In the genomic region with DNA sequence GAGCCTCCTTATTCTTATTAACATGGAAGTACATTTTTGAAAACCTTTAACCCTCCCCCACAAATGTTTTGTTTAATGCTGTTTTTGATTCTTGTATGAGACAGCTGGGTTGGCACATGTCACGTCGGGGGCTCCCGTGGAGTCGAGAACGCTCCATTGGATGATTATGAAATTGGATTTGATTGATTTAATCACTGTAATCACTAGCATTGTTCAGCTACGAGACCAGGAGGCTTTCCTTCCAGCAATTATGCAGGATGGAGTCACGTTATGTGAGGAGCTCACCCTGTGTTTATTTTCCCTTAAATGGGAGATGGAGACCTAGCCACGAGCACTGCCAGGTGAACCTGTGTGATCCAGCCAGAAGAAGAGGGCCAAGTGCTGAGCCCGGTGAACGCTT, we compare ENCODE assay signal across 9 mouse cellular contexts. TPM values are rescaled to one million over a fixed set of nuclear protein-coding genes. Genes with fewer than 3 reads are reported as not detected.
A peak's percentile ranks its signal among the peaks of the same experiment; 100 is the strongest.
DNase-seq lines count a peak whose midpoint lies in the region; ATAC-seq and TF ChIP-seq lines count a peak whose summit lies in the region.
"Had no signal": no experiment of that assay in that cellular context is flagged by ENCODE, and none has a peak within 500 bp of the region (broad histone marks: within the 10 kb centered on the region; RNA-seq: fewer than 3 reads in every experiment).

A gene (plus strand): TSS at position 357 of the 400 bp plus-strand sequence.

- H3K4me3 ChIP-seq in heart, embryonic 16.5 days (ENCODE audit: low read length), result no peak within 1 kb of the TSS
- no peak within 1 kb of the TSS for H3K4me3 ChIP-seq in bone marrow, adult 2 months (replicated peaks; ENCODE audit: control insufficient read depth, low read depth, low read length)
- H3K4me3 ChIP-seq in hindbrain, embryonic 13.5 days, result no peak within 1 kb of the TSS
- H3K4me3 ChIP-seq in megakaryocyte, embryonic 14.5 days (replicated peaks), result no peak within 1 kb of the TSS
- H3K4me3 ChIP-seq in kidney, embryonic 16.5 days (ENCODE audit: low read length), result no peak within 1 kb of the TSS

- TF ChIP-seq CTCF in bone marrow, adult 2 months (IDR thresholded peaks at IDR 0.05; ENCODE audit: control insufficient read depth, insufficient read depth, low read length), result no peak

- no peak within 1 kb of the TSS for H3K4me2 ChIP-seq in heart, embryonic 16.5 days (ENCODE audit: low read depth, low read length)
- H3K4me2 ChIP-seq in hindbrain, embryonic 13.5 days, result no peak within 1 kb of the TSS
- no peak within 1 kb of the TSS for H3K4me2 ChIP-seq in kidney, embryonic 16.5 days (replicated peaks; ENCODE audit: low read depth, low read length)

- no peak for TF ChIP-seq POLR2A in bone marrow, adult 2 months (IDR thresholded peaks at IDR 0.05; ENCODE audit: borderline replicate concordance, control insufficient read depth, low read depth, low read length)

- H3K36me3 ChIP-seq in heart, embryonic 16.5 days (ENCODE audit: control insufficient read depth, insufficient read depth), result no peaks in the 10 kb centered on the region
- no peaks in the 10 kb centered on the region for H3K36me3 ChIP-seq in hindbrain, embryonic 13.5 days
- H3K36me3 ChIP-seq in megakaryocyte, embryonic 14.5 days (replicated peaks; ENCODE audit: low read length), result peaks cover 82% of the 10 kb centered on the region
- H3K36me3 ChIP-seq in kidney, embryonic 16.5 days (ENCODE audit: insufficient read depth, low read length), result no peaks in the 10 kb centered on the region

- intact Hi-C loops in heart, postnatal 25 days (cut with DNase I), result no loop called here

- H3K9me3 ChIP-seq in heart, embryonic 16.5 days (replicated peaks; ENCODE audit: control insufficient read depth, low read length), result no peaks in the 10 kb centered on the region
- H3K9me3 ChIP-seq in hindbrain, embryonic 13.5 days, result no peaks in the 10 kb centered on the region
- H3K9me3 ChIP-seq in megakaryocyte, embryonic 14.5 days, result no peaks in the 10 kb centered on the region
- no peaks in the 10 kb centered on the region; the same call in 1 of the 2 replicates for H3K9me3 ChIP-seq in kidney, embryonic 16.5 days (ENCODE audit: low read length)

- no peak within 1 kb of the TSS for H3K27ac ChIP-seq in heart, embryonic 16.5 days (ENCODE audit: low read length)
- H3K27ac ChIP-seq in bone marrow, adult 2 months (ENCODE audit: control insufficient read depth, insufficient read depth, low read depth, low read length, poor library complexity), result peak within 1 kb of the TSS; percentile 22; the same call in 1 of the 2 replicates
- peak within 1 kb of the TSS; percentile 50 for H3K27ac ChIP-seq in hindbrain, embryonic 13.5 days
- H3K27ac ChIP-seq in kidney, embryonic 16.5 days (ENCODE audit: low read length), result no peak within 1 kb of the TSS

- no peak for DNase-seq in heart, postnatal 25 days (ENCODE audit: low spot score)
- no peak for DNase-seq in urinary bladder, postnatal 14 days (ENCODE audit: low spot score)
- no peak for DNase-seq in right cerebral cortex, postnatal 36 days (ENCODE audit: low spot score in 2 of 2)
- DNase-seq: thymus, postnatal 4 days had no signal

- H3K4me1 ChIP-seq in heart, embryonic 16.5 days (ENCODE audit: control insufficient read depth, insufficient read depth, low read length), result peaks cover 13% of the 10 kb centered on the region
- H3K4me1 ChIP-seq in bone marrow, adult 2 months (ENCODE audit: control insufficient read depth, insufficient read depth, low read length), result peaks cover 3% of the 10 kb centered on the region; the same call in 1 of the 2 replicates
- peaks cover 17% of the 10 kb centered on the region for H3K4me1 ChIP-seq in hindbrain, embryonic 13.5 days (replicated peaks)
- peaks cover 74% of the 10 kb centered on the region for H3K4me1 ChIP-seq in megakaryocyte, embryonic 14.5 days
- H3K4me1 ChIP-seq in kidney, embryonic 16.5 days (ENCODE audit: insufficient read depth, low read length), result no peaks in the 10 kb centered on the region

- H3K9ac ChIP-seq in heart, embryonic 16.5 days (ENCODE audit: low read length), result no peak within 1 kb of the TSS
- no peak within 1 kb of the TSS for H3K9ac ChIP-seq in hindbrain, embryonic 13.5 days
- no peak within 1 kb of the TSS for H3K9ac ChIP-seq in kidney, embryonic 16.5 days (replicated peaks; ENCODE audit: low read length)

- no peaks in the 10 kb centered on the region for H3K27me3 ChIP-seq in heart, embryonic 16.5 days (ENCODE audit: control insufficient read depth, insufficient read depth, low read length)
- H3K27me3 ChIP-seq in hindbrain, embryonic 13.5 days, result no peaks in the 10 kb centered on the region
- H3K27me3 ChIP-seq in megakaryocyte, embryonic 14.5 days (replicated peaks), result no peaks in the 10 kb centered on the region
- no peaks in the 10 kb centered on the region for H3K27me3 ChIP-seq in kidney, embryonic 16.5 days (ENCODE audit: insufficient read depth, low read length)

- WGBS in heart, embryonic 16.5 days, result 83% methylated on average over 10 of the region's 10 CpGs
- WGBS in bone marrow, adult 2 months, result 96% methylated on average over 10 of the region's 10 CpGs
- WGBS in hindbrain, embryonic 13.5 days, result 57% methylated on average over 10 of the region's 10 CpGs
- WGBS in kidney, embryonic 16.5 days, result 82% methylated on average over 10 of the region's 10 CpGs

- no peak for ATAC-seq in heart, embryonic 16.5 days (replicated peaks; ENCODE audit: extremely low read depth, insufficient read depth, low FRiP score)
- no peak for ATAC-seq in hindbrain, embryonic 13.5 days (ENCODE audit: low FRiP score)
- no peak for ATAC-seq in kidney, embryonic 16.5 days (ENCODE audit: low FRiP score, low TSS enrichment)

RNA-seq across cellular contexts. Expression of the gene that starts here (rescaled TPM):
- 17.3 and 17.8 TPM in 2 replicates for polyA plus RNA-seq in heart, embryonic 16.5 days (2015; fragmentation: Nextera tagmentation; extraction: Ambion mirVana)
- total RNA-seq in heart, postnatal 25 days (2021), result 1 to 10 TPM; 5.3 to 7.2 TPM
- polyA plus RNA-seq in bone marrow, adult 2 months (2011; ENCODE audit: insufficient read depth, insufficient read length, low replicate concordance, missing spikeins), result 22.5 and 41.4 TPM in 2 replicates
- polyA plus RNA-seq in hindbrain, embryonic 13.5 days (2015; fragmentation: Nextera tagmentation; extraction: Ambion mirVana), result 22.2 and 24.1 TPM in 2 replicates
- 8.1 and 12.6 TPM in 2 replicates for polyA plus RNA-seq in megakaryocyte, embryonic 14.5 days (2012; ENCODE audit: insufficient read depth, low replicate concordance)
- polyA plus RNA-seq in kidney, embryonic 16.5 days (2015; fragmentation: Nextera tagmentation; extraction: Ambion mirVana), result 2.1 and 2.7 TPM in 2 replicates

Comparison
In these comparisons a context has a peak if more than half of its experiments do, and no peak if none do; other contexts are left out.
1. H3K27ac ChIP-seq: peak in bone marrow, adult 2 months (single experiment) and hindbrain, embryonic 13.5 days (single experiment); none in heart, embryonic 16.5 days (single experiment) and kidney, embryonic 16.5 days (single experiment).